Mouse (Mus musculus) liver, postnatal 0 days (tissue): ENCODE data around the gene Kcnb1.

ENCODE experiments used
- CTCF ChIP-seq: sonication (generic); IDR thresholded peaks from 2 replicates; pipeline ENCODE4 v1.5.1; 2016; ENCODE audit warnings: antibody characterized with exemption, low read depth
- EP300 ChIP-seq: IDR thresholded peaks from 2 replicates; pipeline ENCODE4 v1.6.1; 2016; ENCODE audit warnings: antibody characterized with exemption, low read depth, mild to moderate bottlenecking

- no peak for TF ChIP-seq EP300
- TF ChIP-seq CTCF: no peak
Measured at GRCm38 (mm10) chr2:167048223-167048622, 141.7 kb downstream of the Kcnb1 start.
